Mouse (Mus musculus) olfactory bulb, adult 2 months (tissue): ENCODE results near the gene Csmd2.

Source experiments
- CTCF ChIP-seq: fragments of 200-500 bp; IDR thresholded peaks from 2 replicates; pipeline ENCODE4 v1.5.1; 2012; ENCODE audit warnings: low read depth, mild to moderate bottlenecking, low read length, moderate library complexity; ENCODE audit not compliant: insufficient read depth
- POLR2A ChIP-seq: fragments of 200-500 bp; IDR thresholded peaks from 2 replicates; pipeline ENCODE4 v1.6.1; 2012; ENCODE audit warnings: mild to moderate bottlenecking, low read depth, low read length, moderate library complexity; ENCODE audit not compliant: insufficient read depth

DNA sequence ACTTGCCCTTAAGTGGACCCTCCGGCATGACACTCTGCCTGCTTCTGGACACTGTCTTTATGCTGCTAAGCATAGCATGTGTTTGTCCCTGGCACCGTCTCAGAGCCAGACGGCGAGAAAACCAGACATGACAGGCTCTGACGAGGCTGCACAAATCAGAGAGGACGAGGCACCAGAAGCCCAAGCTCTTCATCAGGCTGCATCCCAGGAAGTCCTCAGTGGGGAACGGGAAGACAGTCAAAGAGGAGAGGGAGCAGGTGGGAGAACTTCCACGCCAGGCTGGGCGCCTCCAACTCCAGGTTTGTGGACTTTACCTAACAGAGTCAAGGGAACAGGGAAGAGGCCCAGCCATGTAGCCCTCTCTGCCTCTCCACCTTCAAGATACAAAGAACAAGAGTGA is 183.6 kb downstream of the Csmd2 start:
- TF ChIP-seq POLR2A (no peak), CTCF (no peak)
